Mouse (Mus musculus) intestine, postnatal 0 days (tissue): ENCODE measurements around the gene Atp6v0e. TPM values are rescaled to one million over a fixed set of nuclear protein-coding genes. Genes with fewer than 3 reads are reported as not detected.

Source experiments
- ATAC-seq: fragments of 200-750 bp; cut with Nextera tagmentation; 2 replicates; pipeline ENCODE4 v1.8.0; 2017; ENCODE audit warnings: mild to moderate bottlenecking, moderate TSS enrichment, moderate library complexity
- H3K27ac ChIP-seq: fragments of 300-500 bp; sonication (generic); 2 replicates; pipeline ENCODE4 v1.5.1; 2014; ENCODE audit warnings: mild to moderate bottlenecking, low read depth, low read length, moderate library complexity
- H3K27me3 ChIP-seq: fragments of 300-500 bp; sonication (generic); replicated peaks from 2 replicates; pipeline ENCODE4 v1.6.1; 2014; ENCODE audit warnings: low read length, mixed read lengths; ENCODE audit not compliant: control insufficient read depth, insufficient read depth
- H3K36me3 ChIP-seq: fragments of 300-500 bp; sonication (generic); 2 replicates; pipeline ENCODE4 v1.6.1; 2014; ENCODE audit warnings: mild to moderate bottlenecking, moderate library complexity; ENCODE audit not compliant: control insufficient read depth, insufficient read depth
- H3K4me1 ChIP-seq: fragments of 300-500 bp; sonication (generic); replicated peaks from 2 replicates; pipeline ENCODE4 v1.6.1; 2014; ENCODE audit warnings: antibody characterized with exemption, low read length, mixed read lengths; ENCODE audit not compliant: control insufficient read depth, insufficient read depth
- H3K4me2 ChIP-seq: fragments of 300-500 bp; sonication (generic); replicated peaks from 2 replicates; pipeline ENCODE4 v1.6.1; 2014; ENCODE audit warnings: low read depth, mild to moderate bottlenecking, moderate library complexity
- H3K4me3 ChIP-seq: fragments of 300-500 bp; sonication (generic); 2 replicates; pipeline ENCODE4 v1.5.1; 2014; ENCODE audit warnings: low read depth, low read length
- H3K9ac ChIP-seq: fragments of 300-500 bp; sonication (generic); 2 replicates; pipeline ENCODE4 v1.6.1; 2014; ENCODE audit warnings: mild to moderate bottlenecking, low read depth, low read length
- H3K9me3 ChIP-seq: fragments of 300-500 bp; sonication (generic); 2 replicates; pipeline ENCODE4 v1.6.1; 2016; ENCODE audit warnings: mixed run types; ENCODE audit not compliant: control insufficient read depth
- CTCF ChIP-seq: sonication (generic); IDR thresholded peaks from 2 replicates; pipeline ENCODE4 v1.5.1; 2016; ENCODE audit warnings: low read depth, mild to moderate bottlenecking, control low read depth, antibody characterized with exemption, moderate library complexity
- WGBS: fragments of 180-500 bp; shearing (Covaris S2); extraction: QIAGEN DNeasy Blood & Tissue Kit; methylation state at CpG from one replicate; pipeline ENCODE4 v1.1.7; 2014; 5-methylcytosine and 5-hydroxymethylcytosine counted together
- polyA plus RNA-seq: library from polyadenylated mRNA; unstranded; fragments of >200 nt; fragmentation: Nextera tagmentation; extraction: Ambion mirVana; gene quantifications from 2 replicates; pipeline ENCODE4 v1.2.1, GENCODE M21; 2015

The Atp6v0e gene
- polyA plus RNA-seq, 1 experiment from 2014 or later: 571 TPM

GRCm38 (mm10) chr17:26628479-26628878, 34.6 kb upstream of the Atp6v0e start:
- Histone ChIP-seq H3K27ac (no peak overlapping the region), H3K27me3 (no peaks in the 10 kb centered on the region), H3K4me3 (no peak overlapping the region), H3K9me3 (no peaks in the 10 kb centered on the region), H3K36me3 (peaks cover 68% of the 10 kb centered on the region), H3K9ac (no peak overlapping the region), H3K4me1 (no peaks in the 10 kb centered on the region), H3K4me2 (no peak overlapping the region)
- ATAC-seq: no peak
- 90% methylated on average over 6 of the region's 6 CpGs for WGBS
- TF ChIP-seq CTCF: peak; percentile 58

GRCm38 (mm10) chr17:26628936-26629335, 34.1 kb upstream of the Atp6v0e start:
- Histone ChIP-seq H3K36me3 (peaks cover 69% of the 10 kb centered on the region), H3K9ac (no peak overlapping the region)

GRCm38 (mm10) chr17:26631811-26632327, 31.2 kb upstream of the Atp6v0e start:
- WGBS: 82% methylated on average over 8 of the region's 8 CpGs
- Histone ChIP-seq H3K27ac (no peak overlapping the region), H3K9ac (no peak overlapping the region), H3K9me3 (no peaks in the 10 kb centered on the region), H3K4me1 (no peaks in the 10 kb centered on the region), H3K4me3 (no peak overlapping the region), H3K27me3 (no peaks in the 10 kb centered on the region), H3K4me2 (no peak overlapping the region), H3K36me3 (peaks cover 66% of the 10 kb centered on the region)
- TF ChIP-seq CTCF: no peak
- no peak for ATAC-seq

More at GRCm38 (mm10) chr17:26628936-26629335, 34.1 kb upstream of the Atp6v0e start:
- Histone ChIP-seq H3K27me3 (no peaks in the 10 kb centered on the region), H3K4me2 (no peak overlapping the region), H3K27ac (no peak overlapping the region), H3K9me3 (no peaks in the 10 kb centered on the region), H3K4me1 (no peaks in the 10 kb centered on the region), H3K4me3 (no peak overlapping the region)
- TF ChIP-seq CTCF: no peak
- no peak for ATAC-seq
- 95% methylated on average over 3 of the region's 3 CpGs for WGBS

- Histone ChIP-seq H3K9me3 (no peaks in the 10 kb centered on the region), H3K9ac (no peak overlapping the region), H3K4me1 (no peaks in the 10 kb centered on the region), H3K4me3 (no peak overlapping the region), H3K27me3 (no peaks in the 10 kb centered on the region), H3K27ac (no peak overlapping the region), H3K4me2 (no peak overlapping the region), H3K36me3 (peaks cover 61% of the 10 kb centered on the region)
- ATAC-seq: no peak
- 93% methylated on average over 9 of the region's 9 CpGs for WGBS
- TF ChIP-seq CTCF: no peak
These were observed 29.8 kb upstream of the Atp6v0e start for GRCm38 (mm10) chr17:26633186-26633585.

- no peak for TF ChIP-seq CTCF
- Histone ChIP-seq H3K4me3 (no peak overlapping the region), H3K4me2 (no peak overlapping the region), H3K27me3 (no peaks in the 10 kb centered on the region), H3K27ac (no peak overlapping the region), H3K9ac (no peak overlapping the region), H3K36me3 (peaks cover 59% of the 10 kb centered on the region), H3K4me1 (no peaks in the 10 kb centered on the region), H3K9me3 (no peaks in the 10 kb centered on the region)
- WGBS: 93% methylated on average over 9 of the region's 9 CpGs
- ATAC-seq: no peak
These were observed 29.1 kb upstream of the Atp6v0e start for GRCm38 (mm10) chr17:26633926-26634325.

GRCm38 (mm10) chr17:26634539-26634938, 28.5 kb upstream of the Atp6v0e start:
- ATAC-seq: no peak
- Histone ChIP-seq H3K4me1 (no peaks in the 10 kb centered on the region), H3K9me3 (no peaks in the 10 kb centered on the region), H3K27me3 (no peaks in the 10 kb centered on the region), H3K4me2 (no peak overlapping the region), H3K27ac (no peak overlapping the region), H3K4me3 (no peak overlapping the region), H3K36me3 (peaks cover 59% of the 10 kb centered on the region), H3K9ac (no peak overlapping the region)
- no peak for TF ChIP-seq CTCF
- WGBS: 91% methylated on average over 7 of the region's 7 CpGs

- WGBS: 83% methylated on average over 7 of the region's 7 CpGs
- no peak for TF ChIP-seq CTCF
- Histone ChIP-seq H3K9ac (no peak overlapping the region), H3K4me1 (no peaks in the 10 kb centered on the region), H3K36me3 (peaks cover 60% of the 10 kb centered on the region), H3K27me3 (no peaks in the 10 kb centered on the region), H3K9me3 (no peaks in the 10 kb centered on the region), H3K4me3 (no peak overlapping the region), H3K27ac (no peak overlapping the region), H3K4me2 (no peak overlapping the region)
- ATAC-seq: no peak
These were observed 27.1 kb upstream of the Atp6v0e start for GRCm38 (mm10) chr17:26635951-26636350.
